Mouse (Mus musculus) megakaryocyte, embryonic 14.5 days (primary cell): ENCODE measurements around the gene Lamb1. TPM values are rescaled to one million over a fixed set of nuclear protein-coding genes. Genes with fewer than 3 reads are reported as not detected.

Source experiments
- H3K27me3 ChIP-seq: replicated peaks from 2 replicates; pipeline ENCODE3; 2012; ENCODE audit warnings: inconsistent platforms
- H3K36me3 ChIP-seq: replicated peaks from 2 replicates; pipeline ENCODE3; 2012; ENCODE audit warnings: low read length, inconsistent platforms, mixed read lengths
- H3K4me1 ChIP-seq: 2 replicates; pipeline ENCODE4 v1.6.1; 2012; ENCODE audit warnings: inconsistent platforms
- H3K4me3 ChIP-seq: replicated peaks from 2 replicates; pipeline ENCODE3; 2012; ENCODE audit warnings: moderate library complexity, mild to moderate bottlenecking, inconsistent platforms
- H3K9me3 ChIP-seq: 2 replicates; pipeline ENCODE4 v1.6.1; 2012; ENCODE audit warnings: inconsistent platforms
- FLI1 ChIP-seq: IDR thresholded peaks from 2 replicates; pipeline ENCODE4 v1.6.1; 2012; ENCODE audit warnings: low read length, inconsistent platforms, mixed read lengths
- GATA1 ChIP-seq: IDR thresholded peaks from 3 replicates; pipeline ENCODE4 v1.6.1; 2012; ENCODE audit warnings: mixed read lengths, low read length, inconsistent platforms, borderline replicate concordance
- polyA plus RNA-seq: library from polyadenylated mRNA; stranded (reverse); fragments of >175 nt; gene quantifications from 2 replicates; pipeline ENCODE4 v1.2.3, GENCODE M21; 2012; ENCODE audit warnings: low replicate concordance; ENCODE audit not compliant: insufficient read depth

Gene Lamb1
- polyA plus RNA-seq, 1 experiment: not detected

- Histone ChIP-seq H3K4me1 (no peaks in the 10 kb centered on the region; the same call in 1 of the 2 replicates), H3K36me3 (no peaks in the 10 kb centered on the region), H3K4me3 (no peak overlapping the region), H3K27me3 (no peaks in the 10 kb centered on the region), H3K9me3 (no peaks in the 10 kb centered on the region; the same call in 1 of the 2 replicates)
- no peak for TF ChIP-seq FLI1
- no peak for TF ChIP-seq GATA1
Measured at GRCm38 (mm10) chr12:31307011-31307410, 42.0 kb downstream of the Lamb1 start.

DNA sequence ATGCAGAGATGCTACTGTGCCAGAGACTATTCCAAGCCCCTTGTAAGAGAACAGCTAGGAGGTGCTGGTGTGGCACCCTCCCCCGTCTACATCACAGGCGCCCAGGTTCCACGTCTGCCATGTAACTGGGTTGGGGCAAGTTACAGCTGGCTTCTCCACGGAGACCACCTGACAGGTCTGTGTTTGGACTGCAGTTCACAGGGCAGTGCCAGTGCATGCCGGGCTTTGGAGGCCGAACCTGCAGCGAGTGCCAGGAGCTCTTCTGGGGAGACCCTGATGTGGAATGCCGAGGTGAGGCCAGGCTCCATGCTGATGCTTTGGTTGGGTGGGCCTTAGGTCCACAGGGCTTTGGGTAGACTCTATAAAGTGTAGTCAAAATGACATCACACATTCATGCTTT is 42.7 kb downstream of the Lamb1 start:
- Histone ChIP-seq H3K27me3 (no peaks in the 10 kb centered on the region), H3K36me3 (no peaks in the 10 kb centered on the region), H3K4me1 (no peaks in the 10 kb centered on the region; the same call in 1 of the 2 replicates), H3K9me3 (no peaks in the 10 kb centered on the region; the same call in 1 of the 2 replicates), H3K4me3 (no peak overlapping the region)
- TF ChIP-seq GATA1 (no peak), FLI1 (no peak)

- H3K36me3 ChIP-seq: no peaks in the 10 kb centered on the region
- no peak overlapping the region for H3K4me3 ChIP-seq
- peaks cover 1% of the 10 kb centered on the region for H3K27me3 ChIP-seq
- no peaks in the 10 kb centered on the region; the same call in 1 of the 2 replicates for H3K9me3 ChIP-seq
- TF ChIP-seq FLI1 (no peak), GATA1 (no peak)
- H3K4me1 ChIP-seq: no peaks in the 10 kb centered on the region; the same call in 1 of the 2 replicates
Measured at GRCm38 (mm10) chr12:31310687-31311086, 45.7 kb downstream of the Lamb1 start.

- no peak for TF ChIP-seq FLI1
- TF ChIP-seq GATA1: no peak
- Histone ChIP-seq H3K4me3 (no peak overlapping the region), H3K27me3 (peaks cover 1% of the 10 kb centered on the region), H3K9me3 (no peaks in the 10 kb centered on the region; the same call in 1 of the 2 replicates), H3K4me1 (no peaks in the 10 kb centered on the region; the same call in 1 of the 2 replicates), H3K36me3 (no peaks in the 10 kb centered on the region)
Measured at GRCm38 (mm10) chr12:31311671-31312265, 46.7 kb downstream of the Lamb1 start.

- TF ChIP-seq GATA1 (no peak), FLI1 (no peak)
- H3K36me3 ChIP-seq: no peaks in the 10 kb centered on the region
- peaks cover 3% of the 10 kb centered on the region for H3K27me3 ChIP-seq
- no peak overlapping the region for H3K4me3 ChIP-seq
- H3K4me1 ChIP-seq: no peaks in the 10 kb centered on the region; the same call in 1 of the 2 replicates
- H3K9me3 ChIP-seq: no peaks in the 10 kb centered on the region
Measured at GRCm38 (mm10) chr12:31312281-31312680, 47.2 kb downstream of the Lamb1 start.

DNA sequence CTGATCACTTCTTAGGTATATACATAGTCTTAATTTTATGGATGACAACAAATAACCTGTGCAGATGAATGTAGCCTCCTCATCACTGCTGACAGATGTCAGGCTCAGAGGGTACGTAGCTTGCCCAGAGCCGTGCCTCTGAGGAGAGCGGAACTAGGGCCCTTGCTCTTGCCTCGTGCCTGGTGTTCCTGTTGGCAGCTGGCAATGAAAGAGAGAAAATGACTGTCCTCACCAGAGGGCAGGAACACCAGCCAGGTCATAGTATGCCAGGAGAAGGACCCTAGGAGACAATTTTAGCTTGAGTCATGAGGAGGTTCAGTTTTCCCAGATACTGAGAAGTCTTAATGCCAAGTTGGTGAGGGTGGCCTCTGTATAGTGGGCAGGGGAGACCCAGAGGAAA is 48.1 kb downstream of the Lamb1 start:
- H3K4me3 ChIP-seq: no peak overlapping the region
- H3K27me3 ChIP-seq: peaks cover 3% of the 10 kb centered on the region
- no peaks in the 10 kb centered on the region; the same call in 1 of the 2 replicates for H3K4me1 ChIP-seq
- no peak for TF ChIP-seq GATA1
- no peak for TF ChIP-seq FLI1
- no peaks in the 10 kb centered on the region for H3K36me3 ChIP-seq
- H3K9me3 ChIP-seq: no peaks in the 10 kb centered on the region

DNA sequence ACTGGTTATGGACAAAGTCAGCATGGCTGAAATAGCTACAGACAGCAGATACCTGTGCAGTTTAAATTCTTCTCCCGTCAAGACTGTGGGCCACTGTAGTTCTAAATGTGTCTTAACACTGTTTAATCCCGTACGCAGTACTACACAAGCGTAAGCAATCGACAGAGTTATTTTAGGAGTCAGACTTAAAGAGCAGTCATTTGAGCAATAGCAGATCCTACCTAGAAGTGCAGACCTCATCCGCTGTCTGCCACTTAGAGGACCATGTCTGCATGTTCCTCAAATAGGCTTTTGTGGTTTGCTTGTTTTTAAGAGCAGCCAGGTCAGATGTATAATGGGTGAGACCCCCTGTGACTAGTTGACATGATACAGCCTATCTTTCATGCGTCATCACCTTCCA is 49.3 kb downstream of the Lamb1 start:
- H3K36me3 ChIP-seq: no peaks in the 10 kb centered on the region
- TF ChIP-seq FLI1 (no peak), GATA1 (no peak)
- H3K4me1 ChIP-seq: no peaks in the 10 kb centered on the region; the same call in 1 of the 2 replicates
- peaks cover 3% of the 10 kb centered on the region for H3K27me3 ChIP-seq
- H3K9me3 ChIP-seq: no peaks in the 10 kb centered on the region
- no peak overlapping the region for H3K4me3 ChIP-seq

GRCm38 (mm10) chr12:31315961-31316360 is 50.9 kb downstream of the Lamb1 start:
- H3K4me1 ChIP-seq: no peaks in the 10 kb centered on the region; the same call in 1 of the 2 replicates
- no peak overlapping the region for H3K4me3 ChIP-seq
- no peaks in the 10 kb centered on the region for H3K36me3 ChIP-seq
- H3K27me3 ChIP-seq: peaks cover 6% of the 10 kb centered on the region
- TF ChIP-seq GATA1: no peak
- no peak for TF ChIP-seq FLI1
- no peaks in the 10 kb centered on the region for H3K9me3 ChIP-seq

DNA sequence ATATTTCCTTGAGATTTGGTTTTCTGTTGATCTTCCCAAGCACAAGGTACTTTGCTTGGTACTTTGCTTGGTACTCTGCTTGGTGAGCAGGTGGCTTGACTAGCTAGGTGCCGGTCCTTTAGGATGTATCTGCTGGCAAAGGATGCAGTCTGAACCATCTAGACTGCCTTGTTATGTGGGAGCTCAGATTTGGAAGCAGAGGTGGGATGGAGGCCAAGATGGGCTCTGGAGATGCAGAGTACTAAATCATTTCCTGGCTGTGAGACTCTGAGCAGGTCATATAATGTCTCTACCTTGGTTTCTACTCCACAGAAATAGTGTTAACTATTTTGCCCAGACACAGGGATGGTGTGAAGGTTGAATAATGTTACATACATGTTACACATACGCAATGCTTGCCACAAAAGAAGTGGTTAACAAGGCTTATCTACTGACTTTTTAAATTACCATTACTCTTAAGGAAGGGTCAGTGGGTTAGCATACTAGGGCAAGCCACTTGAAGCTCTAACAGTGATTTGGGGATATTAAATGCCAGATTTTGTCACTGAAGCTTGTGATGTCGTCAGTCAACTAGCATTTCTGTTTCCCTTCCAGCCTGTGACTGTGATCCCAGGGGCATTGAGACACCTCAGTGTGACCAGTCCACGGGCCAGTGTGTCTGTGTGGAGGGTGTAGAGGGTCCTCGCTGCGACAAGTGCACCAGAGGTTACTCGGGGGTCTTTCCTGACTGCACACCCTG is 52.8 kb downstream of the Lamb1 start:
- Histone ChIP-seq H3K9me3 (no peaks in the 10 kb centered on the region), H3K27me3 (peaks cover 6% of the 10 kb centered on the region), H3K4me1 (peaks cover 5% of the 10 kb centered on the region), H3K4me3 (no peak overlapping the region), H3K36me3 (no peaks in the 10 kb centered on the region)
- TF ChIP-seq GATA1 (no peak), FLI1 (no peak)

DNA sequence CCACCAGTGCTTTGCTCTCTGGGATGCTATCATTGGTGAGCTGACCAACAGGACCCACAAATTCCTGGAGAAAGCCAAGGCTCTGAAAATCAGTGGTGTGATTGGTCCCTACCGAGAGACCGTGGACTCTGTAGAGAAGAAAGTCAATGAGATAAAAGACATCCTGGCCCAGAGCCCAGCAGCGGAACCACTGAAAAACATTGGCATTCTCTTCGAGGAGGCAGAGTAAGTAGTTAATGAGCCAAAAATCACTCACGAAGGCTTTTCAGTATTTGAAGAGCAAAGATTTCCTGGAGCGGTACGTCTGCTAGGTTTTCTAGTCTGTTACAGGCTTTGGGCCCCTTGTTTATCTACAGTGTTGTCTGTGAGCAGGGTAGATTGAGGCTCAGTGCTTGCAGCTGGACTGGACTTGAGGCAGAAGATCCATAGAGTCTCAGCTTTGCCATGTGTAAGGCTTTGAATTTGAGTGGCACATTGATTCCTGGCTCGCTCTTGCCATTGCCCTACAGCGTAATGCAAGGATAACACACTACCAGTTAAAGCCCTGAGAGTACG is 53.5 kb downstream of the Lamb1 start:
- Histone ChIP-seq H3K9me3 (no peaks in the 10 kb centered on the region), H3K27me3 (peaks cover 5% of the 10 kb centered on the region), H3K4me3 (no peak overlapping the region), H3K4me1 (peaks cover 5% of the 10 kb centered on the region), H3K36me3 (no peaks in the 10 kb centered on the region)
- TF ChIP-seq FLI1: no peak
- no peak for TF ChIP-seq GATA1
